Mouse (Mus musculus) heart, postnatal 25 days (tissue): ENCODE measurements around the gene Zfp592. TPM values are rescaled to one million over a fixed set of nuclear protein-coding genes. Genes with fewer than 3 reads are reported as not detected.

Source experiments
- DNase-seq: peaks from one replicate; pipeline ENCODE4 v3.0.0; 2022; ENCODE audit warnings: low spot score
- intact Hi-C: fragments of 180-260 bp; cut with DNase I; formaldehyde crosslinking; loops from one replicate; pipeline ENCODE4 v1.15.1; 2025
- total RNA-seq, 2 experiments: library from RNA; stranded (reverse); gene quantifications; 2 replicates each; pipeline ENCODE4 v1.2.3; 2021

Gene Zfp592
- total RNA-seq, 2 experiments from 2014 or later = 13.8 to 15.7 TPM

DNA sequence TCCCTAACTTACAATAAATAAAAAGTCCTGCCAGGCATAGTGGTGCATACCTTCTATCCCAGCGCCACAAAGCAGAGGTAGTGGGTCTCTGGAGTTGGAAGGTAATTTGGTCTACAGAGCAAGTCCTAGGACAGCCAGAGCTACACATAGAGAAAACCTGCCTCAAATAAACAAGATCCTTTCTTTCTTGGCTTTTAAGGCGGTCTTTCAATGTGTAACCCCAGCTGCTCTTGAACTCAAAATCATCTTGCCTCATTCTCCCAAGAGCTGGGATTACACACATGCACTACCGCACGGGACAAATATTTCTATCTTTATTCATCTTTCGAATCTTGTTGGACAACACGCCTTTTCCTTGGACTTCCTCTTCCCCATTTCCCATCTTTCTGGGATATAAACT is 1.4 kb upstream of the Zfp592 start:
- DNase-seq = no peak
- intact Hi-C loops = loop anchor here (5.0 to 10.0 kb wide), 3 partner anchors 45 to 353 kb away; partner anchors contain the start of genes Rps17 and Sec11a

DNA sequence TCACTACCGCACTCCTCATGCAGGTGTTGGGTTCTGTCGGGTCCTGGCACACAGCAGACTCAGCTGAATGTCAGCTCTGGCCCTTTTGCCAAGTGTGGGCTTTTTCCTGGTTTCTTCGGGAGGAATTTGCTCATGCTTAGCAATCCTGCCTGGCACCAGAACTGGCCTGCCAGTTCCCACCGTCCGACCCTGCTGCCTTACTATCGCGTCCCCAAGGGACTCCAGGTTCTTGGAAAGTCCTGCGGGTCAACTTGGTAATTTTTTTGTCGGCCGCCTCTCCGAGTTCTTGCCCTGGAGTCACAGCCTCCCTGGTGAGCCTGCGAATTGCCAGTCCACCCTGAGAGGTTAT is 876 bp upstream of the Zfp592 start:
- DNase-seq = peak; percentile 6
- intact Hi-C loops = loop anchor here (5.0 to 10.0 kb wide), 3 partner anchors 45 to 352 kb away; partner anchors contain the start of genes Rps17 and Sec11a

DNA sequence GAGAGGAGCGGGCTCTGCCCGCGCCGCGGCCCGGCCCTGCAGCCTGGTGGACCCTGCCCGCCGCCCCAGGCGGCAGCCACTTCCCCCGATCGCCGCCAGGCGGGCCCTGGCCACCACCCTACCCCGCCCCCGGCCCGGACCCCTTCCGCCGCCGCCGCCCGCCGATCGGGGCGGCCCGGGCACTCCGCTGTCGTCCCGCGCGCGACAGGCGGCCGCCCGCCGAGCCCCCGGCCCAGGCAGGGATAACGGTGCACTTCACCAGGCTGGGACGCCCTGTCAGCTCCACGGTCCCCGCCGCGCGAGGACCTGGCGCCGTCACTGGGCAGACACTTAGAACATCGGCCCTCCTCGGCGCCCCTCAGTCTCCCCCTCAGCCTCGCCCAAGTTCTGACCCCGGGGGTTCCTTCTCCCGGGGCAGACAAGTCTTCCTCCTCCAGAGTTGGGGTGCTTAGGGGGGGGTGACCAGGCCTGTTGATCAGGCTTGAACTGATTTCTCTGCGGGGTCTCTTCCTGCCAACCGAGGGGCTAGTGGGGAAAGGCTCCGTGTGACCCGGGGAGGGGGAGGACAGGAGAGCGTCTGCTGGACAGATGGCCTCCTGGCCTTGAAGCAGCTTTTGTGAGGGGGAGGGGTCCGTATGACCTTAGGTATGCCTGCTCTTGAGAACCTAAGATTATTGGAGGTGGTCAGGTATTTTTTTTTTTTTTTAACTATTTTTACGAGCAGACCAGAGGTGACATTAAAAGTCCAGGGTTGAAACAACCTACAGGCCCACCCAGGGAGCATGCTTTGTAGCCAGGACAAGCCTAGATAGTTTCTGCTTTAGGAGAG is 567 bp downstream of the Zfp592 start:
- DNase-seq = no peak
- intact Hi-C loops = loop anchor here (2.0 to 10.0 kb wide), 4 partner anchors 47 to 351 kb away; partner anchors contain the start of genes Rps17 and Sec11a

DNA sequence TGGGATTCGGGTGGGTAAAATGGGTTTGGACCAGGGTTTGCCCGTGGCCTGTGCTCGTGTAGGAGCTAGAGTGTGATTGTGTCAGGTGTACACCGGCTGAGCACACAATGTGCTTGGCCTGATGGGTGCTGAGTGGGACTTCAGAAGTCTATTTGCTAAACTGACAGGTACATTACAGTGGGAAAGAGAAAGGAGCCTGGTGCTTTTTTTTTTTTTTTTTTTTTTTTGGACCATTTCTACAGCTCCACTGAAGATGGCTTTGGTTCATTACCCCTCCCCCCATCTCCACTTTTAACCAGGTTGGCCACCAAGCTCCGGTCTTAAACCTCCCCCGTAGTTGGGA is 1.2 kb downstream of the Zfp592 start:
- no peak for DNase-seq
- intact Hi-C loops = loop anchor here (2.0 to 10.0 kb wide), 4 partner anchors 47 to 350 kb away; partner anchors contain the start of genes Rps17 and Sec11a

DNA sequence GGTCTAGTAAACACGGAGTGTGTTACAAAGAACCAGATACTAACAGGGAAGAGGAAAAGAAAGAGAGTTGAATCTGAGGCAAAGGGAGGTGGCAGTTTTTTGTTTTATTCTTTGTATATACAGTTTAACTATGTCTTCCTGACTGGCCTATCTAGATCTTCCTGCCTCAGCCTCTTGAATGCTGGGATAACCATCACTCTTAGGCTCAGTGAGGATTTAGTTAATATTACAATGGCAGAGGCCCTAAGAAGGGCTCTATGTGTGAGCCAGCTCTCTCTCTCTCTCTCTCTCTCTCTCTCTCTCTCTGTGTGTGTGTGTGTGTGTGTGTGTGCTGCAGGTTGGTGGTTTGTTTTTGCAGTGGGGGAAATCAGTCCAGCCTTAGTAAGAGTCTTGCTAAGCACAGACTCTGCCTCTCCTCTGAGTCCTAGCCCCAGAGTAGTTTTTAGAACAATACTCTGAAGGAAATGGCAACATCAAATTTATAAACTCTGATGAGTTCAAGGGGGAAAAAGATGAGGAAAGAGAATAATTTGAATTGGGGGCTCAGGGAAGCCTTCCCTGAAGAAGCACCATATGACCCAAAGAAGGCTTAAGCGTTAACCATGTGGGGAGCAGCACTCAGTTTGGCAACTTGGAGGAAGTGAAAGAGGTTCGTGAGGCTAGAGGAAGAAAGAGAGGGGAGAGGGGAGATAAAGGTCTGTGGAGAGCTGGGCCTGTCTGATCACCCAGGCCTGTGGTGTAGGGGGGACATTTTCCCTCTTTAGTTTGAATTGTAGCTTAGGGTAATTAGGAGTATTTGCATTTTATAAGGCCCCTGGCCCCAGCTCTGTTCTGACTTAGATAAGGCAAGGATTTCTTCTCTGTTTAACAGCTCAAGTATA is 2.0 kb downstream of the Zfp592 start:
- no peak for DNase-seq
- intact Hi-C loops = loop anchor here (2.0 to 10.0 kb wide), 3 partner anchors 97 to 349 kb away; partner anchors contain the start of gene Rps17

DNA sequence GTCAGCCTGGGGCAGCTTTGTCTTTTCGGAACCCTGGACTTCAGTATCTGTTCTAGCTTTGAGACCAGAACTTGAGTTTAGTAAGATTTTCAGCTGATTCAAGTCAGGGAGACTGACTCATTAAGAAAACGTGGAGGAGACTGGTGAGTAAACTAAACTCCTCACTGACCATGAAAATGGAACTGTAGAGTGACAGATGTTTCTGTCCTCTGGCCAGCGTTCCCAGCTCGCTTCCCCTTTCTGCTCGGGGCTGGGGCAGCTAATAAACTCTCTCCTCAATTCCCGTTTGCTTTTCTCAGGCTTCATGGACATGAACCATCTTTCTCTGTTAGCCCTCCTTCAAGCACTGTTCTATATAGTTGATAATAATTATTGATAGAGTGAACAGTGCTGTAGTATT is 4.3 kb downstream of the Zfp592 start:
- intact Hi-C loops = loop anchor here (10.0 kb wide), 2 partner anchors 157 to 347 kb away; partner anchors contain the start of gene Rps17
- DNase-seq = no peak

DNA sequence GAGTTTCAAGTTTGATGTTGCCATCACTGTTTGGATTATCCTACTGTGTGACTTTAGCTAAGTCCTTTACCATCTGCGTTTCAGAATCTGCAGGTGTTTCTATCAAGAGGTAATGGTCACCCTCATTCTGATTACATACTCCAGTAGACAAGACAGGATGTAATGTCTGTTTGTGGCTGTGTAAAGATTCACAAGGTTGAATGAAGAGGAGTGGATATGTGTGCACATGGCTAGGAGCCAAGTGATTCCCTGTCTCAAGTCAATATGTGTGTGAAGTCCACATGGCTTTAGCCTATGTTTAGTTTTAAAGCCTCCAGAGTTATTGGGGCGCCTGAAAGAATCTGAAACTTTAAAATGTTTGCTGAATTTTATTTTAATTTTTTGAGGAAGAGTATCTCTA is 6.1 kb downstream of the Zfp592 start:
- intact Hi-C loops = loop anchor here (10.0 kb wide), 2 partner anchors 155 to 345 kb away; partner anchors contain the start of gene Rps17
- DNase-seq = no peak

DNA sequence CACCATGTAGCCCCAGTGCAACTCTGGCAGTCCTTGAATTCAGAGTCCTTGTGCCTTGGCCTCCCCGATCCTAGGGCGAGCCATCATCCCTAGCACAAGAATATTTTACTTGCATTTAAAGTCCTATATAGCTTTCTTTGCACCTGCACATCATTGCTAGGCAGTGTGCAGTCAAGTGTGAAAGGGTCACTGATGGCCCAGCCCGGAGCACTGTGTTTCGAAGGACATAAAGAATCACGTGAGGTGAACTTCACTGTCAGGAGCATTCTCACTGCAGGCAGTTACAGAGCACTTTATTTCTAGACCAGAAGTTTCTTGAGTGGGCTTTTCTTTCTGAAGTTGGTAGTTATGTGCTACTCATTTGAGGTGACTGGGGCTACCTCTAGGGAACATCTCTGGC is 8.4 kb downstream of the Zfp592 start:
- intact Hi-C loops = no loop called here
- no peak for DNase-seq

DNA sequence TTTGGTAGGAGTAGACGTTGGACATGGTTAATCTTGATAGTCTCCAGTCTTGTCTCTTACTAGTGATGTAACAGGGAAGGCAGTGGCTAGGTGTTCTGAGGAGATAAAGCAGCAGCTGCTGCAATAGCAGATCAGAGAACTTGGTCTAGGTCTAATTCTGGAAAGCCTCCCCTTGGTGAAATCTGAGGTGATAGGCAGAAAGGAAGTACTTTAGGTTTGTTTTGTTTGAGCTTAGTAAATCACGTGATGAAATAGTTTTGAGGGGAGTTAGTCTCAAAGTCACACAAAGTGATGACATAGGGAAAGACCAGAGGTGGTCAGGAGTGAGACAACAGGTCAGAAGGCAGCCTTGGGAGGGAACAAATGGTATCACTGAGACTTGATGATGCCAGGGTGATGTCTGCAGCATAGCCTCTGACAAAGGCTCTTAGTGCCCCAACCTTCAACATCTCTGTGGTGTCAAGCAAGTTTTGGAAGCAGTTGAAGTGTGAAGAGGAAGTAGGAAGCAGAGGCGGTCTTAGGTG is 11.1 kb downstream of the Zfp592 start:
- DNase-seq = no peak
- intact Hi-C loops = no loop called here

DNA sequence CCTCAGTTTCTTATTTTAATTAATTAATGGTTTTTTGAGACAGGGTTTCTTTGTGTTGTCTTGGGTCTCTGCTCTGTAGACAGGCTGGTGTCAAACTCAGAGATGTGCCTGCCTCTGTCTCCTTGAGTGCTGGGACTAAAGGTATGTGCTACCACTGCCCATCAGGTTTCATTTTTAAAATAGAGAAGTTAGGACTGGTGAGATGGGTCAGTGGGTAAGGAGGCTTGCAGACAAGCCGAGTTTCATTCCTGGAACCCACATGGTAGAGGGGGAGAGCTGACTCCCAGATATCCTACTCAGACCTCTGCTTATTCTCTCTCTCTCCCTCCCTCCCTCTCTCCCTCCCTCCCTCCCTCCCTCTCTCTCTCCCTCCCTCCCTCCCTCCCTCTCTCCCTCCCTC is 12.5 kb downstream of the Zfp592 start:
- no peak for DNase-seq
- intact Hi-C loops = no loop called here

DNA sequence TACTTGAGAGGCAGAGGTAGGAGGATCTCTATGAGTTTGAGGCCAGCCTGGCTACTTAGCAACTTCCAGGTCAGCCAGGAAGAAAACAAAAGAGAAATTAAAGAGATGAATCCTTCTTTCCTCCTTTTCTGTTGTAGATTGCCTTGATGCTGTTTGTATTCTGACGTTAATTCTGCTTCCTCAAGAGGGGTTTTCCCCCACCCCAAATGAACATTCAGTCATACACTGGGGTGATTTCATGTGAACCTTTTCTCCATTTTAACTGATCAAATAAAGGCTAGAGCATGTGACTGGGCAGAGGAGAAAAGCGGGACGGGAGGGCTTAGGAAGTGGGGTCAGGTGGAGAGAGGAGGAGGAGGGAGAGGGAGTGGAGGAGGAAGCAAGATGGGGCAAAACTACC is 14.8 kb downstream of the Zfp592 start:
- intact Hi-C loops = no loop called here
- no peak for DNase-seq

DNA sequence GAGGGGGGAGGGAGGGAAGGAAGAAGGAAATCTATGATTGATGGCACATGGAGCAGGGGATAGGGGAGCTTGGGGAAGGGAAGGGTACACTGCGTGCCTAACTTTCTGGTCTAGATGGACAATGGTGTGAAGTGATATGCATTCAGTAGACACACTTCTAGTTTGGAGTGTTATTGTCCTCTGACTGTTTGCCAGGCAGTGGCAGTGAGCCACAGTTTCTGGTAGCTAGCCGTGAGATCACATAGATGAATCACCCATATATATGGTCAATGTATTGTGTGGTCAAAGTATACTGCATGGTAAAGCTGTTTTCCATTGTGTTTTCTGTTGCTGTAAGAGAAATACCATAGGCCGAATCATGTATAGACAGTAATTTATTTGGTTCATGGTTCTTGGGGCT is 18.1 kb downstream of the Zfp592 start:
- DNase-seq = no peak
- intact Hi-C loops = no loop called here

DNA sequence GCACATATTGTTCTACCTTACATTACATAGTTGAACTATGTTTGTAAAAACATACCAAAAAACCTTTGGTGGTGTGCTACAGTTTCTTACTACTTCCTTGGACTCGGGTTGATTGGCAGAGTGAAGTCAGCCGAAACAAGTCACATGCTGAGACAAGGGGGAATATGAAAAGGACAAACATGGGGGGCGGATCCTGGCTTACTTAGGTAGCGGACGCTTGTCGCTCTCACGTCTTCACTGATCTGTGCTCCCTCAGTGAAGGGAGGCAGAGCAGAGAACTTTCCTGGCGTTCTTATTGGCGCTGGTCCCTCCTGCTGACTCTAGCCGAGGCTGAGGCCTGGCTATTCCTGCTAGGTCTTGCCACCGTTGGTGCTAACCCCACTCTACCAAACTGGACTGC is 26.8 kb downstream of the Zfp592 start:
- no peak for DNase-seq
- intact Hi-C loops = no loop called here

DNA sequence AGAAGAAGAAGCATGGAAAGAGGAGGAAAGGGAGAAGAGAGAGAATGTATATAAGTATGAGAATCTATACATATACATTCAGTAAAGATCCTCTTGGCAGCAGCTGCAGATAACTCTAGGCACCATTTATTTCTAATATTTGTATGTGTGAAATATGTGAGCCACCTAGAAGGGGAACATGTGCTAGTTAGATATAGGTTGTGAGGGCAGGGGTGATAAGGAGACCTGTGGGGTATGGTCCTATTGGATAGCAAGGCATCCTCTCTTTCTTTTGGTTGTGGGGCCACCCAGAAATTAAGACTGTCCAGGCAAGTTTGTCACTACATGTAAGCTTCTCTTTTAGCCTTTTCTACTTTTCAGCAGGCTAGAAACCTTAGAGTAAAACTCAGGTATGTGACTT is 29.2 kb downstream of the Zfp592 start:
- intact Hi-C loops = no loop called here
- no peak for DNase-seq

DNA sequence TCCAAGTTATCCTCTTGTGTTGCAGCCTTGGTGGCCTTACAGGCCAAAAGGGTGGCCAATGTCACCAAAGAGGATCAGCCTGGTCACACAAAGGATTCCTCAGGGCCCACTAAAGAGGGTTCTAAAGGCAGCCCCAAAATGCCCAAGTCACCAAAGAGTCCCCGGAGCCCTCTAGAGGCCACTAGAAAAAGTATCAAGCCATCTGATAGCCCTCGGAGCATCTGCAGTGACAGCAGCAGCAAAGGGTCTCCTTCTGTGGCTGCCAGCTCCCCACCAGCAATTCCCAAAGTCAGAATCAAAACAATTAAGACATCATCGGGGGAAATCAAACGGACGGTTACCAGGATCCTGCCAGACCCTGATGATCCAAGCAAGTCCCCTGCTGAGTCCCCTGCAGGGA is 30.6 kb downstream of the Zfp592 start:
- no peak for DNase-seq
- intact Hi-C loops = no loop called here

DNA sequence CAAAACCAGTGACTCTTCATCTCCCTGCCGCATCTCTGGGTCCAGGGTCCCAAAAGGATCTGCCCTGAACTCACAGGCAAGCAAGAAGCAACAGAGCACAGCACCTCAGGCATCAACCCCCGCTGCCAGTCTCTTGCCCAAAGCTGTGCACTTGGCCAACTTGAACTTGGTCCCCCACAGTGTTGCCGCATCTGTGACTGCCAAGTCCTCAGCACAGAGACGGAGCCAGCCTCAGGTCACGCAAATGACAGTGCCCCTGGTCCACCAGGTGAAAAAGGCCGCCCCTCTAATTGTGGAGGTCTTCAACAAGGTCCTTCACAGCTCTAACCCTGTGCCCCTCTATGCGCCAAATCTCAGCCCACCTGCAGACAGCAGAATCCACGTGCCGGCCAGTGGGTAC is 31.2 kb downstream of the Zfp592 start:
- intact Hi-C loops = no loop called here
- no peak for DNase-seq

DNA sequence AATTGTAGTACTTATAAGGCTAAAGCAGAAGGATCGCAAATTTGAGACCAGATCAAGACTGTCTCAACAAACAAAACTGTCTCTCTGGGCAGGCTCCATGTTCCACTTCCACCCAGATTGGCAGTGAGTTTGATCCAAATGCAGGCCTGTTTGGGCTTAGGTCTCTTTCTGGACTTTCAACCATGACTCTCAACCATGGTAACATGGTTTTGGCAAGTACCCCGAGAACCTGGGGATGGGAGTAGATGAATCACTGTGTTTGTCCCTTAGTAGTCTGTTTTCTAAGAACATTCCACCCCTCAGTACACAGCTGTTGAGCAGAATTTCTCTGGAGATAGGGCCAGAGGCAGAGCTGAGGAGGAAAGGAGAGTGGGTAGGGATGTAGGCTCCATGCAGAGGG is 32.3 kb downstream of the Zfp592 start:
- intact Hi-C loops = no loop called here
- no peak for DNase-seq

DNA sequence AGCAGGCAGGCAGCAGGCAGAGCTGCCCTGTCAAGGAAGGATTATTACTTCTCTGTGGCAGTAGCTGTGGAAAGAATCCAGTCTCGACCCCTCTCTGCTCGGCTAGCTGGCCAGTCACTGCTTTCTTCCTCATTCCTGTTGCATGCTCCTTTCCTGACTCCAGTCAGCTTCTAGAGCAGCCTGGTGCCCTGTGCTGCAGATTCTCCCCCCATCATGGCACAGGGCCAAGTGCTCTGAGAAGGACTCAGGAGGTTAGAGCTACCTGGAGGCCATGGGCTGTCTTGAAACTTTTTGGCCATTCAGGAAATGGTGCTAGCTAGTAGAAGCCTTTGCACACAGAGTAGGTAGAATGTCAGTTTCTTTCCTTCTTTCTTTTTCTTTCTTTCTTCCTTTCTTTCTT is 46.2 kb downstream of the Zfp592 start:
- intact Hi-C loops = no loop called here
- no peak for DNase-seq

DNA sequence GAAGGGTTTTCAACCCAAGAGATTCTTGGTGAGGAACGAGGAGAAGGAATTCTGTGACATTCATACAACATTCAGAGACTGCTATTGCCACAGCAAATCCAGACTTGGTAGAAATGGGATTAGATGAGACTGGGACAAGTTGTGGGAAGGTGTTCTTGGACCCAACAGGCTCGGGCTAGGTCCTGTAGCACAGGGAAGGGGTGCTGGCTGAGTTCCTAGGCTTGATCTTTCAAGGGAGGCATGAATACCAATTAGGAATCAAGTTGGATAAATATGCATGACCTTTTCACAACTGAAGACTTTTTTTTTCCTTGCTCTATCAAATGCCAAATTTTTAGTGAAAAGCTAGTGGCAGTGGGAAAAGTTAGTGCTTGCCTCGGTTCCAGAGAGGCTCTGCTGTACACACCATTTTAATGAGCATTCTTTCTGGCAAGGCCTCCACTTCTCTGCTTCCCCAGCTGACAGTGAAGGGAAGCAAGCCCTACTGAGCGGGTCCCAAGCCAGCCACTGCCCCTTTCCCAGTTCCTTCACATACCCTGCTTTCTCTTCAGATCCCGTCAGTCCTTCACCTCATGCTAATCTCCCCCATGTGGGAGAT is 49.6 kb downstream of the Zfp592 start:
- intact Hi-C loops = no loop called here

DNA sequence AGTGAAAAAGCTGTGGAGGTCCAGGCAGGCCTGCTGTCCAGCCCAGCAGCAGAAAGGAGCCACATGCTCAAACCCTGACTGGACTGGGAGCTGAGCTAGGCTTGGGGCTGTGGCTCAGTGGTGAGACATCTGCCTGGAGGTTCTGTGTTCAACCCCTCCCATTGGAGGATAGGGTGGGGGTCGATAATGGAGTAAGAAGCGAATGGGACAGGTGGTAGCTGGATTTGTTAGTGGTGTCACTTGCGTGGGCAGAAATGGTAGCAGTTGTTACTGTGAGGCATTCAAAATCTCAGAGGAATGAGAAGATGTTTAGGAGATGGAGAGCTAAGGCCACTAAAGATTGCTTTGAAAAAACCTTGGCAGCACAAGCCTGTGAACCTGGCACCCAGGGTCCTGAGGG is 54.4 kb downstream of the Zfp592 start:
- no peak for DNase-seq
- intact Hi-C loops = no loop called here

More for the DNA sequence above, 49.6 kb downstream of the Zfp592 start:
- DNase-seq = no peak
